Mouse (Mus musculus) brain, embryonic 14.5 days (tissue): Measurements from ENCODE around the gene Alkbh2.

Experiments
- CTCF ChIP-seq: fragments of 200-500 bp; IDR thresholded peaks from 2 replicates; pipeline ENCODE4 v1.5.1; 2012; ENCODE audit warnings: inconsistent platforms, mild to moderate bottlenecking, moderate library complexity, borderline replicate concordance; ENCODE audit not compliant: insufficient read depth, insufficient read length; ENCODE audit errors: extremely low read depth
- POLR2A ChIP-seq: fragments of 200-500 bp; IDR thresholded peaks from 2 replicates; pipeline ENCODE4 v1.6.1; 2012; ENCODE audit warnings: mild to moderate bottlenecking, inconsistent platforms, borderline replicate concordance; ENCODE audit not compliant: poor library complexity, insufficient read depth, insufficient read length, severe bottlenecking; ENCODE audit errors: extremely low read depth

DNA sequence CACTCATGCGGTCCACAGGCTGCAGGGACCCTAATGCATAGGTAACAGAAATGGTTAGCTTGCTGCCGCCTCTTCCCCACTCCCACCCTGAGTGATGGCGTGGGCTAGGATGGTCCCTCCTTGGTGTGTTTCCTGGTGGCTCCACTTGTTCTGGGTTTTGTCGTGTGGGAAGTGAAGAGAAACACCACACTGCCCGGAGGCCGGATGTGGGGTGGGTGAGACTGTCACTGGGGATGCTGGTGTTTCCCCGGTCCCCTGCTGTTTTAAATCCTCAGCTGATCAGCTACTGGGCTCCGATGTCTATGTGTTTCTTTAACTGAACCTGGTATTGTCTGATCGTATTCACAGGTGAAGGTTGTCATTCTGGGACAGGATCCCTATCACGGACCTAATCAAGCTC lies 7.5 kb upstream of the Alkbh2 start:
- no peak for TF ChIP-seq CTCF
- TF ChIP-seq POLR2A: no peak
